Comparison of ENCODE assay signal across 36 mouse cellular contexts in the genomic region with DNA sequence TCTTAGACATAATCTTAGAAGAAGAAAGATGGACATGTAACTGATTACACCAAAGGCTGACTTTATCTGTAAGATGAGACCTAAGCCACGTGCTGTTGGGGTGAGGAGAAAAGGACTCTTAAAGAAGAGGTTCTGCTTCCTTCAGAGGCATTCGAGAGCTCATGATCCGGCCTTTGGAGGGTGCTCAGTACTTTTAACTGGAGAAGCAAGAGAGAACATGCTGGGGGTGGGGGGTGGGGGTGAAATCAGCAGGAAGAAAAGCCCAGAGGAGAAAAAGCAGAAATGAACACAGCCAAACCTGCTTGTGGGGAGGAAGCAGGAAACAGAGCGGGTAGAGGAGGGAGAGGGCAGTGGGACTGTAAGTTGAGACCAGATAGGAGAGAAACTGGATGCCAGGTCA. TPM values are rescaled to one million over a fixed set of nuclear protein-coding genes. Genes with fewer than 3 reads are reported as not detected.
A peak's percentile ranks its signal among the peaks of the same experiment; 100 is the strongest.
DNase-seq lines count a peak whose midpoint lies in the region; ATAC-seq and TF ChIP-seq lines count a peak whose summit lies in the region.
"Had no signal": no experiment of that assay in that cellular context is flagged by ENCODE, and none has a peak within 500 bp of the region (broad histone marks: within the 10 kb centered on the region; RNA-seq: fewer than 3 reads in every experiment).

No protein-coding gene starts in this region.

- H3K9me3 ChIP-seq in liver, embryonic 16.5 days (replicated peaks; ENCODE audit: control insufficient read depth, low read length), result no peaks in the 10 kb centered on the region
- no peaks in the 10 kb centered on the region for H3K9me3 ChIP-seq in megakaryocyte, embryonic 14.5 days
- H3K9me3 ChIP-seq: embryonic facial prominence, embryonic 13.5 days; heart, embryonic 13.5 days; hindbrain, embryonic 12.5 days; limb, embryonic 10.5 days; limb, embryonic 15.5 days; midbrain, embryonic 12.5 days; neural tube, embryonic 12.5 days; stomach, embryonic 15.5 days had no signal

- 38% methylated on average over 4 of the region's 4 CpGs for whole genome bisulfite sequencing in liver, embryonic 16.5 days (ENCODE audit: insufficient replicate concordance)
- WGBS in bone marrow, adult 2 months, result 13% methylated on average over 4 of the region's 4 CpGs

- H3K4me2 ChIP-seq in liver, embryonic 16.5 days (ENCODE audit: low read depth, low read length), result no peak overlapping the region
- H3K4me2 ChIP-seq: embryonic facial prominence, embryonic 13.5 days; heart, embryonic 13.5 days; hindbrain, embryonic 12.5 days; limb, embryonic 15.5 days; midbrain, embryonic 12.5 days; neural tube, embryonic 12.5 days; stomach, embryonic 15.5 days had no signal

- no peak for TF ChIP-seq CTCF in bone marrow, adult 2 months (IDR thresholded peaks at IDR 0.05; ENCODE audit: control insufficient read depth, insufficient read depth, low read length)
- TF ChIP-seq CTCF in left cerebral cortex, adult 2 months (IDR thresholded peaks at IDR 0.05), result no peak

- H3K36me3 ChIP-seq in liver, embryonic 16.5 days (ENCODE audit: control insufficient read depth, insufficient read depth), result no peaks in the 10 kb centered on the region
- peaks cover 37% of the 10 kb centered on the region for H3K36me3 ChIP-seq in megakaryocyte, embryonic 14.5 days (replicated peaks; ENCODE audit: low read length)
- H3K36me3 ChIP-seq: limb, embryonic 15.5 days; stomach, embryonic 15.5 days had no signal

- ATAC-seq in liver, embryonic 16.5 days (ENCODE audit: low read depth), result no peak
- ATAC-seq: CD4-positive, CD25-positive, alpha-beta regulatory T cell, adult 4 months; forebrain, embryonic 16.5 days; hindbrain, postnatal 0 days; intestine, embryonic 16.5 days; Patski had no signal

- H3K27ac ChIP-seq in liver, embryonic 16.5 days (ENCODE audit: low read length), result 0 out of 2 replicates have a peak overlapping the region, but pooled peaks have one; percentile 20
- peak overlapping the region; percentile 70 for H3K27ac ChIP-seq in bone marrow, adult 2 months (ENCODE audit: control insufficient read depth, insufficient read depth, low read depth, low read length, poor library complexity)
- no peak overlapping the region for H3K27ac ChIP-seq in left cerebral cortex, adult 2 months
- H3K27ac ChIP-seq: embryonic facial prominence, embryonic 13.5 days; heart, embryonic 13.5 days; hindbrain, embryonic 12.5 days; hindbrain, postnatal 0 days; kidney, postnatal 0 days; limb, embryonic 10.5 days; limb, embryonic 15.5 days; midbrain, embryonic 12.5 days; neural tube, embryonic 12.5 days; stomach, embryonic 15.5 days had no signal

- H3K4me1 ChIP-seq in liver, embryonic 16.5 days (ENCODE audit: control insufficient read depth, low read depth, low read length), result peaks cover 7% of the 10 kb centered on the region
- H3K4me1 ChIP-seq in bone marrow, adult 2 months (ENCODE audit: control insufficient read depth, insufficient read depth, low read length), result peaks cover 9% of the 10 kb centered on the region
- H3K4me1 ChIP-seq in megakaryocyte, embryonic 14.5 days, result peaks cover 57% of the 10 kb centered on the region

- no peaks in the 10 kb centered on the region for H3K27me3 ChIP-seq in liver, embryonic 16.5 days (ENCODE audit: control insufficient read depth, insufficient read depth, low read depth, low read length)
- H3K27me3 ChIP-seq in megakaryocyte, embryonic 14.5 days (replicated peaks), result no peaks in the 10 kb centered on the region
- H3K27me3 ChIP-seq: stomach, embryonic 15.5 days had no signal

- H3K9ac ChIP-seq in liver, embryonic 16.5 days (ENCODE audit: low read depth, low read length), result no peak overlapping the region
- H3K9ac ChIP-seq: embryonic facial prominence, embryonic 13.5 days; heart, embryonic 13.5 days; hindbrain, embryonic 12.5 days; limb, embryonic 15.5 days; midbrain, embryonic 12.5 days; neural tube, embryonic 12.5 days; stomach, embryonic 15.5 days had no signal

- no peak overlapping the region for H3K4me3 ChIP-seq in liver, embryonic 16.5 days (ENCODE audit: low read depth, low read length)
- no peak overlapping the region for H3K4me3 ChIP-seq in bone marrow, adult 2 months (replicated peaks; ENCODE audit: control insufficient read depth, low read depth, low read length)
- H3K4me3 ChIP-seq in megakaryocyte, embryonic 14.5 days (replicated peaks), result peak overlapping the region; percentile 72
- no peak overlapping the region for H3K4me3 ChIP-seq in left cerebral cortex, adult 2 months
- H3K4me3 ChIP-seq: embryonic facial prominence, embryonic 13.5 days; erythroblast, embryonic 14.5 days; heart, embryonic 13.5 days; hindbrain, embryonic 12.5 days; limb, embryonic 10.5 days; limb, embryonic 15.5 days; midbrain, embryonic 12.5 days; myocyte; neural tube, embryonic 12.5 days; stomach, embryonic 15.5 days had no signal

- intact Hi-C loops in left cerebral cortex, adult 2 months (cut with DNase I), result no loop called here

- DNase-seq in liver (no peak), A20 (ENCODE audit: low read depth, low spot score) (peak; percentile 18)
- DNase-seq in left cerebral cortex, adult 2 months (ENCODE audit: extremely low spot score in 1 of 2, low spot score in 2 of 2), result no peak
- no peak for DNase-seq in cerebellum, postnatal 14 days
- no peak for DNase-seq in heart, postnatal 4 days
- DNase-seq: adrenal gland, postnatal 14 days; cerebellum, adult 2 months; cerebellum, postnatal 36 days; embryo, embryonic 11 days; heart, postnatal 14 days; kidney, adult 8-10 months; kidney, postnatal 4 days; layer of hippocampus, postnatal 36 days; lung, adult 2 months; lung, postnatal 14 days; right cerebral cortex, postnatal 4 days; thymus, postnatal 14 days had no signal

- TF ChIP-seq POLR2A in bone marrow, adult 2 months (IDR thresholded peaks at IDR 0.05; ENCODE audit: borderline replicate concordance, control insufficient read depth, low read depth, low read length), result no peak

RNA-seq across cellular contexts. Expression of a gene that starts 7.4 kb away (rescaled TPM):
- polyA plus RNA-seq in liver, embryonic 16.5 days (2015; fragmentation: Nextera tagmentation; extraction: Ambion mirVana), result 7.7 and 8.8 TPM in 2 replicates
- 47.4 and 85.5 TPM in 2 replicates for polyA plus RNA-seq in bone marrow, adult 2 months (2011; ENCODE audit: insufficient read depth, insufficient read length, low replicate concordance, missing spikeins)
- polyA plus RNA-seq in megakaryocyte, embryonic 14.5 days (2012; ENCODE audit: insufficient read depth, low replicate concordance), result 2.0 TPM in 1 of 2 replicates, not detected in the other
- total RNA-seq in left cerebral cortex, adult 2 months (2021), result under 1 TPM; 0.23 to 0.25 TPM
- under 1 TPM; 0.43 to 0.91 TPM for total RNA-seq in heart, postnatal 4 days (2021)
